8 mouse cellular contexts compared by ENCODE assay signal in the genomic region with DNA sequence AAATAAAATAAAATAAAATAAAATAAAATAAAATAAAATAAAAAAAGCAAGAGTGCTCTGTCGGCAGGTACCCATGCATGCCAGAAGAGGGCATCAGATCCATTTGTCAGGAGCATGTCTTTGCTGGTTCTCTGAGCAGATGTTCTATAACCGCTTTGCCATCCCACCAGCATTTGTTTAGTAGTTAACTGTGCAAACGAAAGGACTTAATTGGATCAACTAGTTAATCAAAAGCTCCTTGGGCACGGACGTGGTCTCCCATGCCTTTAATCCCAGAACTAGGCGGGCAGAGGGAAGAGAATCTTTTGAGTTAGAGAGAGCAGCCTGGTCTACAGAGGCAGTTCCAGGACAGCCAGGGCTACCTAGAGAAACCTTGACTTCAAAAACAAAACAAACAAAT. TPM values are rescaled to one million over a fixed set of nuclear protein-coding genes. Genes with fewer than 3 reads are reported as not detected.
DNase-seq lines count a peak whose midpoint lies in the region; ATAC-seq and TF ChIP-seq lines count a peak whose summit lies in the region.

No protein-coding gene starts in this region.

- no peak overlapping the region for H3K9ac ChIP-seq in kidney, embryonic 14.5 days (ENCODE audit: low read depth, low read length)
- no peak overlapping the region for H3K9ac ChIP-seq in embryonic facial prominence, embryonic 14.5 days (ENCODE audit: low read depth, low read length)
- no peak overlapping the region for H3K9ac ChIP-seq in limb, embryonic 14.5 days (ENCODE audit: low read depth, low read length, severe bottlenecking)
- no peak overlapping the region for H3K9ac ChIP-seq in stomach, embryonic 16.5 days (ENCODE audit: low read length)

- TF ChIP-seq CTCF in G1E (IDR thresholded peaks at IDR 0.05; ENCODE audit: low read depth, low read length) = no peak

- H3K9me3 ChIP-seq in kidney, embryonic 14.5 days (ENCODE audit: control insufficient read depth, low read length) = no peaks in the 10 kb centered on the region
- H3K9me3 ChIP-seq in G1E (replicated peaks) = no peaks in the 10 kb centered on the region
- H3K9me3 ChIP-seq in embryonic facial prominence, embryonic 14.5 days (ENCODE audit: control insufficient read depth, low read length) = no peaks in the 10 kb centered on the region
- no peaks in the 10 kb centered on the region for H3K9me3 ChIP-seq in limb, embryonic 14.5 days (ENCODE audit: control insufficient read depth, low read length)
- no peaks in the 10 kb centered on the region for H3K9me3 ChIP-seq in stomach, embryonic 16.5 days (replicated peaks; ENCODE audit: control insufficient read depth, low read length)

- no peak for TF ChIP-seq POLR2A in limb, embryonic 14.5 days (IDR thresholded peaks at IDR 0.05; ENCODE audit: borderline replicate concordance, extremely low read depth, insufficient read depth, insufficient read length)

- no peak for ATAC-seq in kidney, embryonic 14.5 days (ENCODE audit: low FRiP score, low TSS enrichment)
- ATAC-seq in G1E (ENCODE audit: extremely low read depth, insufficient number of reproducible peaks, low FRiP score, poor library complexity, severe bottlenecking) = no peak
- ATAC-seq in embryonic facial prominence, embryonic 14.5 days (ENCODE audit: low read depth) = no peak
- no peak for ATAC-seq in limb, embryonic 14.5 days (ENCODE audit: low FRiP score, low read depth)
- no peak for ATAC-seq in stomach, embryonic 16.5 days (ENCODE audit: insufficient read depth, low FRiP score)

- peak overlapping the region; percentile 54; the same call in 1 of the 2 replicates for H3K4me2 ChIP-seq in kidney, embryonic 14.5 days (replicated peaks; ENCODE audit: low read depth, low read length)
- peak overlapping the region; percentile 57 for H3K4me2 ChIP-seq in embryonic facial prominence, embryonic 14.5 days (ENCODE audit: low read depth, low read length)
- no peak overlapping the region; the same call in 1 of the 2 replicates for H3K4me2 ChIP-seq in limb, embryonic 14.5 days (replicated peaks; ENCODE audit: low read depth, low read length, severe bottlenecking)
- peak overlapping the region; percentile 59; the same call in 1 of the 2 replicates for H3K4me2 ChIP-seq in stomach, embryonic 16.5 days (ENCODE audit: low read depth, low read length)

- H3K4me3 ChIP-seq in kidney, embryonic 14.5 days (ENCODE audit: low read length) = no peak overlapping the region
- H3K4me3 ChIP-seq in G1E (ENCODE audit: low read depth, low read length) = no peak overlapping the region
- H3K4me3 ChIP-seq in embryonic facial prominence, embryonic 14.5 days (ENCODE audit: low read depth, low read length) = no peak overlapping the region
- H3K4me3 ChIP-seq in limb, embryonic 14.5 days (replicated peaks; ENCODE audit: low read length) = no peak overlapping the region
- H3K4me3 ChIP-seq in stomach, embryonic 16.5 days (replicated peaks; ENCODE audit: low read length) = no peak overlapping the region

- H3K27ac ChIP-seq in kidney, embryonic 14.5 days (ENCODE audit: low read depth, low read length) = no peak overlapping the region
- H3K27ac ChIP-seq in embryonic facial prominence, embryonic 14.5 days (replicated peaks; ENCODE audit: low read depth, low read length) = no peak overlapping the region
- H3K27ac ChIP-seq in limb, embryonic 14.5 days (replicated peaks; ENCODE audit: low read depth, low read length) = no peak overlapping the region
- H3K27ac ChIP-seq in stomach, embryonic 16.5 days (ENCODE audit: low read length) = no peak overlapping the region

- no peaks in the 10 kb centered on the region for H3K36me3 ChIP-seq in kidney, embryonic 14.5 days (ENCODE audit: control insufficient read depth, insufficient read depth, low read length)
- no peaks in the 10 kb centered on the region for H3K36me3 ChIP-seq in G1E (replicated peaks)
- H3K36me3 ChIP-seq in embryonic facial prominence, embryonic 14.5 days (ENCODE audit: control insufficient read depth, insufficient read depth, low read length) = no peaks in the 10 kb centered on the region
- no peaks in the 10 kb centered on the region for H3K36me3 ChIP-seq in limb, embryonic 14.5 days (ENCODE audit: control insufficient read depth, insufficient read depth, low read length)
- no peaks in the 10 kb centered on the region for H3K36me3 ChIP-seq in stomach, embryonic 16.5 days (ENCODE audit: control insufficient read depth, insufficient read depth, low read length)

- peaks cover 2% of the 10 kb centered on the region; the same call in 1 of the 2 replicates for H3K4me1 ChIP-seq in kidney, embryonic 14.5 days (ENCODE audit: control insufficient read depth, insufficient read depth, low read length)
- peaks cover 17% of the 10 kb centered on the region for H3K4me1 ChIP-seq in G1E (ENCODE audit: insufficient read depth, low read depth, low read length)
- no peaks in the 10 kb centered on the region; the same call in 1 of the 2 replicates for H3K4me1 ChIP-seq in embryonic facial prominence, embryonic 14.5 days (ENCODE audit: control insufficient read depth, insufficient read depth, low read length)
- H3K4me1 ChIP-seq in limb, embryonic 14.5 days (ENCODE audit: control insufficient read depth, insufficient read depth, low read length) = no peaks in the 10 kb centered on the region
- H3K4me1 ChIP-seq in stomach, embryonic 16.5 days (ENCODE audit: control insufficient read depth, insufficient read depth, low read length) = 0 out of 2 replicates have a peak, but pooled peaks cover 3% of the 10 kb centered on the region

- 3% methylated on average over 6 of the region's 6 CpGs for WGBS in kidney, embryonic 14.5 days
- WGBS in embryonic facial prominence, embryonic 14.5 days = 2% methylated on average over 6 of the region's 6 CpGs
- WGBS in limb, embryonic 14.5 days = 4% methylated on average over 6 of the region's 6 CpGs
- 1% methylated on average over 6 of the region's 6 CpGs for WGBS in stomach, embryonic 16.5 days

- DNase-seq in kidney, postnatal 25 days = no peak
- DNase-seq in G1E (ENCODE audit: low spot score) = peak; percentile 34
- peak; percentile 79 for DNase-seq in embryonic facial prominence, embryonic 14.5 days (ENCODE audit: low spot score)
- DNase-seq in limb, embryonic 14.5 days (ENCODE audit: low spot score) = peak; percentile 45
- no peak for DNase-seq in cerebellum, postnatal 4 days (ENCODE audit: low spot score in 2 of 2)
- no peak for DNase-seq in gastrocnemius, postnatal 25 days

- peaks cover 60% of the 10 kb centered on the region for H3K27me3 ChIP-seq in kidney, embryonic 14.5 days (ENCODE audit: control insufficient read depth, insufficient read depth, low read length)
- H3K27me3 ChIP-seq in G1E (ENCODE audit: insufficient read depth, low read length) = peaks cover 11% of the 10 kb centered on the region
- peaks cover 80% of the 10 kb centered on the region for H3K27me3 ChIP-seq in embryonic facial prominence, embryonic 14.5 days (replicated peaks; ENCODE audit: control insufficient read depth, insufficient read depth, low read length)
- peaks cover 59% of the 10 kb centered on the region for H3K27me3 ChIP-seq in limb, embryonic 14.5 days (ENCODE audit: control insufficient read depth, insufficient read depth, low read length)
- H3K27me3 ChIP-seq in stomach, embryonic 16.5 days (ENCODE audit: control insufficient read depth, insufficient read depth, low read length) = peaks cover 57% of the 10 kb centered on the region

RNA-seq across cellular contexts. Expression of a gene that starts 33.4 kb away (rescaled TPM):
- 1.8 and 2.2 TPM in 2 replicates for polyA plus RNA-seq in kidney, embryonic 14.5 days (2014; fragmentation: Nextera tagmentation; extraction: Ambion mirVana)
- total RNA-seq in G1E (2014; fragmentation: Nextera tagmentation) (0.53 TPM in 1 of 2 replicates, not detected in the other), G1E (2017) (0.12 and 0.16 TPM in 2 replicates)
- not detected in 2 replicates for polyA plus RNA-seq in G1E (2012)
- polyA plus RNA-seq in embryonic facial prominence, embryonic 14.5 days (2014; fragmentation: Nextera tagmentation; extraction: Ambion mirVana) = 4.0 and 5.3 TPM in 2 replicates
- polyA plus RNA-seq in limb, embryonic 14.5 days (2012; rRNA removed) = 2.8 and 3.1 TPM in 2 replicates
- 3.3 and 3.9 TPM in 2 replicates for polyA plus RNA-seq in limb, embryonic 14.5 days (2014; fragmentation: Nextera tagmentation; extraction: Ambion mirVana)
- 3.0 and 3.4 TPM in 2 replicates for polyA plus RNA-seq in stomach, embryonic 16.5 days (2015; fragmentation: Nextera tagmentation; extraction: Ambion mirVana)
- total RNA-seq in gastrocnemius, postnatal 25 days (2021) = under 1 TPM; 0.33 to 0.40 TPM

RNA-seq across cellular contexts. Expression of a gene that starts 57.6 kb away (rescaled TPM):
- polyA plus RNA-seq in kidney, embryonic 14.5 days (2014; fragmentation: Nextera tagmentation; extraction: Ambion mirVana) = 21.8 and 45.2 TPM in 2 replicates
- total RNA-seq in G1E (2014; fragmentation: Nextera tagmentation) (2,071 and 2,480 TPM in 2 replicates), G1E (2017) (8,098 and 8,372 TPM in 2 replicates)
- polyA plus RNA-seq in G1E (2012) = 0.29 and 0.75 TPM in 2 replicates
- 8.9 and 12.7 TPM in 2 replicates for polyA plus RNA-seq in embryonic facial prominence, embryonic 14.5 days (2014; fragmentation: Nextera tagmentation; extraction: Ambion mirVana)
- 14.3 and 15.4 TPM in 2 replicates for polyA plus RNA-seq in limb, embryonic 14.5 days (2012; rRNA removed)
- polyA plus RNA-seq in limb, embryonic 14.5 days (2014; fragmentation: Nextera tagmentation; extraction: Ambion mirVana) = 15.5 and 16.1 TPM in 2 replicates
- 7.3 and 12.4 TPM in 2 replicates for polyA plus RNA-seq in stomach, embryonic 16.5 days (2015; fragmentation: Nextera tagmentation; extraction: Ambion mirVana)
- 10 to 100 TPM; 30.8 to 37.0 TPM for total RNA-seq in gastrocnemius, postnatal 25 days (2021)

RNA-seq across cellular contexts. Expression of a gene that starts 58.7 kb away (rescaled TPM):
- 72.6 and 85.9 TPM in 2 replicates for polyA plus RNA-seq in kidney, embryonic 14.5 days (2014; fragmentation: Nextera tagmentation; extraction: Ambion mirVana)
- total RNA-seq in G1E (2014; fragmentation: Nextera tagmentation) = 2,573 and 2,582 TPM in 2 replicates
- total RNA-seq in G1E (2017) = 465 and 1,341 TPM in 2 replicates
- polyA plus RNA-seq in G1E (2012) = 16.2 and 95.7 TPM in 2 replicates
- 44.3 and 57.8 TPM in 2 replicates for polyA plus RNA-seq in embryonic facial prominence, embryonic 14.5 days (2014; fragmentation: Nextera tagmentation; extraction: Ambion mirVana)
- polyA plus RNA-seq in limb, embryonic 14.5 days (2012; rRNA removed) = 85.3 and 112 TPM in 2 replicates
- polyA plus RNA-seq in limb, embryonic 14.5 days (2014; fragmentation: Nextera tagmentation; extraction: Ambion mirVana) = 63.1 and 72.3 TPM in 2 replicates
- polyA plus RNA-seq in stomach, embryonic 16.5 days (2015; fragmentation: Nextera tagmentation; extraction: Ambion mirVana) = 29.8 and 39.2 TPM in 2 replicates
- 10 to 100 TPM; 24.6 to 29.5 TPM for total RNA-seq in gastrocnemius, postnatal 25 days (2021)

Comparison
In these comparisons a context has a peak if more than half of its experiments do, and no peak if none do; other contexts are left out.
1. DNase-seq: peak in G1E (single experiment), embryonic facial prominence, embryonic 14.5 days (single experiment) and limb, embryonic 14.5 days (single experiment); none in kidney, postnatal 25 days (0 of 2), cerebellum, postnatal 4 days (0 of 2) and gastrocnemius, postnatal 25 days (single experiment).